Mouse (Mus musculus) bone marrow, adult 2 months (tissue): Measurements from ENCODE around the gene Actn1.

ENCODE experiments used
- CTCF ChIP-seq: fragments of 200-500 bp; IDR thresholded peaks from 2 replicates; pipeline ENCODE4 v1.5.1; 2011; ENCODE audit warnings: low read length, control low read depth; ENCODE audit not compliant: control insufficient read depth, insufficient read depth
- POLR2A ChIP-seq: fragments of 200-500 bp; IDR thresholded peaks from 2 replicates; pipeline ENCODE4 v1.6.1; 2011; ENCODE audit warnings: low read depth, mild to moderate bottlenecking, control low read depth, low read length, borderline replicate concordance; ENCODE audit not compliant: control insufficient read depth

DNA sequence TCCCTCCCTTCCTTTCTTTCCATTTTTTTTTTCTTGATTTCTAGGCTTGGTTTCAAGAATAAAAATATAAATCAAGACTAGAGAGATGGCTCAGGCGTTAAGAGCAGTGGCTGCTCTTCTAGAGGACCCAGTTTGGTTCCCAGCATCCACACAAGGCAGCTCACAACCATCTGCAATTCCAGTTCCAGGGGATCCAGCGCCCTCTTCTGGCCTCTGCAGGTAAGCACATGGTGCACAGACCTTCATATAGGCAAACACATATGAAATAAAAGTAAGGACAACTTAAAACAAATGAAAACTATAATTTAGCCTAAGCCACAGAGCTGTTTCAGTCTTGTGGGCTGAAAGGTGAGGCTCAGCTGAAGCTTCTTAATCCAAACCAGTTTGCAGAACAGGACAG, 60.4 kb downstream of the Actn1 start:
- peak; percentile 35; the same call in 1 of the 2 replicates for TF ChIP-seq CTCF
- TF ChIP-seq POLR2A = no peak
